Mouse (Mus musculus) right cerebral cortex, adult 18-20 months (tissue): ENCODE measurements at regions not wholly inside any gene's neighbourhood (a gene's known extent, or its start where the extent isn't known, plus 50 kb on each side); places are given as distances from the start of the nearest gene placed in this dataset.

Experiments
- DNase-seq: peaks from one replicate; pipeline ENCODE4 v3.0.0; 2022; ENCODE audit warnings: mixed read lengths

DNA sequence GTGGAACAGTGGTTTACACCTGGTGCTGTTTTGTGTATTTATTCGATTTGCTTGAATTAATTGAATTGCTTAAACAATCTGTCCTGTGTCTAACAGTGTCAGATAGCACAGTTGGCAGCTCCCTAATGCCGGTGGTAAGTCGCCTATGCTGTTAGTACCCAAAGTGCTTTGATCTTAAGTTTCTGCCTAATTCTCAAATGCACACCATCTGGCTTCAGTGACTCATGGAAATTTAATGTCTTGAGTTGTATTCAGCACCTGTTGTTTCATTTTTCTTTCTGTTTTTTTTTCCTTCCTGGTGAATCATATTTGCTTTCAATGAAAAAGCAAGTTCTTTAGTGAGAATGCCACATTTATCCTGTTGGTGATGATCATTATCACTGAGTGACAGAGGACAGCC, 201.7 kb upstream of the Nrip1 start:
- peak; percentile 14 for DNase-seq

DNA sequence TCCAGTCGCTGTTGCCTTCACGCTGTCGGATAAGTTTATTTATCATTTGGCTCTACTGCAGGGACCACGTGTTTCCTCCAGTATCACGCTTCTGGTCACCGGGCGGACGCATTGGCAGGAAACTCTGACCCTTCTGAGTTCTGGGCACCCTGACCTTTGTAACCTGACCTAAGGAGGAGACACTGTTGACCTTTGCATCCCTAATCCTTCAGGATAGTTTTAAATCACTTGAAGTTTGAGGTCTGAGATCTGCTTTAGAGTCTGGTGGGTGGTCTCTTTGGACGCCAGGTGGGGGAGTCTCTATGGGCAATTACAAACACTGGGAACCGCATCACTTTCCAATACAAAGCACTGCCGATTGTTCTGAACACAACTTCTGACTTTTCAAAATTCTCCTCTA, 192.6 kb upstream of the Nrip1 start:
- DNase-seq = no peak

DNA sequence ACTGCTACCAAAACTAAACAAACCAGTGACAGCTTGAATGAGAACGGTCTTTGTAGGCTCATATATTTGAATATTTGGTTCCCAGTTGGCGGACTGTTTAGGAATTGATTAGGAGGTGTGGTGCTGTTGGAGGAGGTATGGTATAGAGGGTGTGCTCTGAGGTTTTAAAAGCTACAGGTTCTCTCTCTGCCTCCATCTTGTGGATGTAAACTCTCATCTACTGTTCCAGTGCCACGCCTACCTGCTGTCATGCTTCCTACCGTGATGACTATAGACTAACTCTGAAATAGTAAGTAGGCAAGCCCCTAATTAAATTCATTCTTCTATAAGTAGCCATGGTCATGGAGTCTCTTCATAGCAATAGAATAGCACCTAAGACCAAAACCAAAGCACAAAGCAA, 181.2 kb upstream of the Nrip1 start:
- no peak for DNase-seq

DNA sequence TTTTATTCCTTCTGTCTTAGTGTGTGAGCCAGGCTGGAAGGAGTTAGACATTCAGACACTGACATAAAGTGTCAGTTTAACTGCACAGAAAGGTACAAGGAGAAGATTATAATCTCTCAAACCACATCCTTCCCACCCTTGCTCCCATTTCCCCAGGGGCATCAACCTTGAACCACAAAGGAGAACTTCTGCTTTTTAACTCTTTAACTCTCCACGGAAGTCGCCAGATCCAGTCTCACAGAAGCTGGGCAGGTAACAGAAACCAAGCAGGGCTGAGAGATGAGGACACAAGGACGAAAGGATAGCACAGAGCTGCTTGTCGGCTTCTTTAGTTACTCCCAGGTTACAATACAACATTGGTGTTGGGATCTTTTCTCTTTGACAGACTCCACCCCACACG, 176.0 kb upstream of the Nrip1 start:
- DNase-seq = no peak

DNA sequence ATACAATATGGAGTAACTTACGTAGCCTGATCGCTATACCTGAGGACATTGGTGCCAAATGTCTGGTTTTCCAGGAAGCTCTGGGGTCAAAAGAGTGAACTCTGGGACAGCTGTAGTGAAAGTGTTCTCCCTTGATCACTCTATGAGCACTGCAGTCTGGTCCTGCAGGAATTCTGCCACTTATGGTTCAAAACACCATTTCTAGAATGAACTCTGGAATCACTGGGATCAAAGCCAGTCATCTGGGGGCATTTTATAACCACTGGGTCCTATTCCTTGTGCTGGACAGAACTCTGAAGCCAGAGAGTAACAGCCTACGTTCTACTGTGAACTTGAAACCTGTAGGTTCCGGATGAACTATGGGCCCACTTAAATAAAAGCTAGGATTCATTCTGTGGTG, 173.5 kb upstream of the Nrip1 start:
- no peak for DNase-seq

DNA sequence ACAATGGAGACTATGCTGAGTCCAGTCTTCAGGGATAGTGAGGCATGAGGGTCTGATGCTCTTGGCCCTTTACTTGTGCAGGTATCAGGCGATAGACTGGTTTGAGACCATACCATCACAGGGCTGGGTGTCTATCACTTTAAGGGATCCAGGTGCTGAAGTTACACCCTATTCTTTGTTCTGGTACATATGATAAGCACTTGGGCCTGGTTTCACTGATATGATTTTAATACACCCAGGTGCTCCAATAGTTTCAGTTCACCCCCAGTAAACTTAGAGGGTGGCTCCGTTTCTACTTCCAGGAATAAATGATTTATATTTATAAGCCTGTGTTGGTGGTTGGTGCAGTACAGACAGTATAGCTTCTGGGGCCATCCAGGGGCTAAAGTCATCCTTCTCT, 173.0 kb upstream of the Nrip1 start:
- DNase-seq = no peak

DNA sequence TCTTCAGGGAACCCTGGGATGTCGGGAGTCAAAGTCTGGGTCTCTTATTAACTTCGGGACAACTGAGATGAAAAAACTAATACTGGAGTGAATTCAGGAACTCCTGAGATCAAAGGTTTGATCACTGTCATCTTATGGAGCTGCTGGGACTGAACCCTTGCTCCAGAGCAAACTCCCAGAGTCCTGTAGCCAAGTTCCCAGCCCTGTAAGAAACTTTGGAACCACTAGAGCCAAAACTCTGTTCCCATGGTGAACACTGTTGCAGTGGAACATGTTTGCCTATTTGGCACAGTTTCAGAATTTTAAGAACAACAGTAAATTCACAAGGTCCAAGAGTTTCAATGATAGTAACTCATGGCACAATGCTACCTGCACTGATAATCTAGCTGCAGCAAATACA, 172.3 kb upstream of the Nrip1 start:
- DNase-seq = no peak

DNA sequence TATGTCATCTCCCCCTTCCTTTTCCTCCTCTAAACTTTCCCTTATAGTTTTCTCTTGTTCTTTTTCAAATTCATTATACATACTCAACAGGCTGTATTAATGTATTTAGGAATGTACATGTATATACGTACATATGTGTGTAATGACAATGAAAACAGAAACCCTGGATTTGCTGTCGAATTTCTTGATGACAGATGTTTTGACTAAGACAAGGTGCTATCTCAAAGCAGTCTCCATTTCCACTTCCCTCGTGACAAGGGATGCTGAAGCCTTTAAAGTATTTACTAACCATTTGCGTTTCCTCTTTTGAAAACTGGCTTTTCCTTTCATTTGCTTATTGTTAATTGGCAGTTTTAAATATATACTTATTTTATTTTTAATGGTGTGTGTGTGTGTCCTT, 171.3 kb upstream of the Nrip1 start:
- no peak for DNase-seq

DNA sequence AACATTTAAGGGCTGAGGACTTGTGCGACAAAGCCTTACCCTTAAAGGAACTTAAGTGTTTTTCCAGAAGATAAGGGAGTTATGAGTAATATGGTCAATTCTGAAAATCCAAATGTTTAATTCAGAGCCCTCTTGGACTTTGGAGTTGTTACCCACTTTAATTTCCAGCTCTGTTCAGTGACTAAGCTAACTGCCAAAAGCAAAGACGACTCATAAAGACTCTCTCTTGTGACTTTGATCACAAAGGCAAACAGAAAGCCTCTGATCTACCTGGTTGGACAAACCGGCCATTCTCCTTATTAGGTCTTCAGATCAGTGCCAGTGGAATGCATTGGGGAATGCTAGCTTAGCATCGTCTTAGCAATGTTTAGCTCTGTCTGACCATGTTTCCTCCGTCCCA, 167.3 kb upstream of the Nrip1 start:
- no peak for DNase-seq

DNA sequence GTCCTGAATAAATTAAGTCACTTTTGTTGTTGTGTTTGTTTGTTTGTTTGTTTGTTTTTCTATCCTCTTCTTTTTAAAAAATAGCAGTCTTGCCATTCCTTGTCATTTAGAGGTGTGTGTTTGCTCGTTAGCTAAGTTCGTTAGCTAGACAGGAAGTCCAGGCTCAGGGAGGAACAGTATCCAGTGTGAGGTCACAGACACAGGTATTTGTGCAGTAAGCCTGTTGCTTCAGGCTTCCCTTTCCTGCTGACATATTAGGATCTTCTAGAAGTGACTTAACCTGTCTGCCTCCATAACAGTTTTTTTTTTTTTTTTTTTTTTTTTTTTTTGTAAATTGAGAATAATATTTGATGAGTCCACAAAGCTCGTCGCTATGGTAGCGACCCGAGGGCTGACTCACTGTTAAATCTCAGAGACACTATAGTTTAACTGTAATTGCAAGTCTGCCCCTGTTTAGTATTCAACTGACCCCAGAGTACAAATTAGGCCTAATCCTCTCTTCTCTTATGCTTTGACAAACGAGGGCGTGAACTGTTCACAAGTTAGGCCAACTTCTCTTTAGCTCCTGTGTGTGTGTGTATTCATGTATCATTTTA, 166.8 kb upstream of the Nrip1 start:
- DNase-seq = no peak

DNA sequence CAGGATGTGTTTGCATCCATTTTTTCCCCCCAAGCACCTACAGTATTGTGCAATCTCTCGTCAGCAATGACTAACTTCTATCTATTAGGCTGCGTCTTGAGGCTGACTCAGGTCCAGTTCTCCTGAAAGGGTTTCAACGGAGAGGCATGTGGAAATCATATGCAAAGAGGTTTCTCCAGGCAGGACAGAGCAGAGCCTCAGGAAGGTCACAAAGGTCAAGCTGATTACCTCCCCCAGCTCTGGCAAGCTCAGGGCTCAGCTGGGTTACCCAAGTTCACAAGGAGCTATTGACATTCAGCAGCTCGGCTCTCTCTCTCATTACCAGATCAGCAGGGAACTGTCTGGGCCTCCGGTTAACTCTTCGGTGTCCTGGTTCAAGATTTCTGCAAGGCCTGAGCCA, 166.0 kb upstream of the Nrip1 start:
- peak; percentile 1 for DNase-seq

DNA sequence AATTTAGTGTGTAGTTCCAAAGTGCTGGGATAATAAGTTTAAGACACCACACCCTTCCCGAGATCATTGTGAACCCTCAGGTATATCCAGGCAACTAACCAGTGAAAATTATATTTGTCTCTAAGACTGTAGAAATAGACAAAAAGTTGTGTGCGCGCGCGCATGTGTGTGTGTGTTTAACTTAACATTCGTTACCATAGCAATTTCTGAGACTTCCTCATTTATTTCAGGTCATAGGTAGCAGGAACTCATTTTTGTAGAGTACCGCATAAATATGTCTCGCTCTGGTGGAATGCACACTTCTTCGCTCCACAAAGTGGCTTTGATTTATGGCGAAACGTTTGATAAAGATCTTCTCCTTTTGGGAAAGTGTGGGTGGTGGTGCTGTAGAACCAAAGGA, 164.2 kb upstream of the Nrip1 start:
- no peak for DNase-seq

DNA sequence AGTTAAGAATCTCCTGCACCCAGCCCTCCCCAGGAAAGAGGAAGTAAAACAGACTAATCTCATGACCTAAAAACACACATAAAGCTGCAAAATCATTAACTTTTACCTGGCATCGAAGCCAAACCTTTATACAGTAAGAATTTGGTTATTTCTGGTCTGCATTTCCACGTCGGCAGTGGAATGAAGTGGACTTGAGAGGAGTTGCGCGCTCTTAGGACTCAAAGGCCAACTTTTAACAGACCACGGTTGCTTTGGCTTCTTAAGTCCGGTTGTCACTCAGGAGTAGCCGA, 159.2 kb upstream of the Nrip1 start:
- DNase-seq = no peak

DNA sequence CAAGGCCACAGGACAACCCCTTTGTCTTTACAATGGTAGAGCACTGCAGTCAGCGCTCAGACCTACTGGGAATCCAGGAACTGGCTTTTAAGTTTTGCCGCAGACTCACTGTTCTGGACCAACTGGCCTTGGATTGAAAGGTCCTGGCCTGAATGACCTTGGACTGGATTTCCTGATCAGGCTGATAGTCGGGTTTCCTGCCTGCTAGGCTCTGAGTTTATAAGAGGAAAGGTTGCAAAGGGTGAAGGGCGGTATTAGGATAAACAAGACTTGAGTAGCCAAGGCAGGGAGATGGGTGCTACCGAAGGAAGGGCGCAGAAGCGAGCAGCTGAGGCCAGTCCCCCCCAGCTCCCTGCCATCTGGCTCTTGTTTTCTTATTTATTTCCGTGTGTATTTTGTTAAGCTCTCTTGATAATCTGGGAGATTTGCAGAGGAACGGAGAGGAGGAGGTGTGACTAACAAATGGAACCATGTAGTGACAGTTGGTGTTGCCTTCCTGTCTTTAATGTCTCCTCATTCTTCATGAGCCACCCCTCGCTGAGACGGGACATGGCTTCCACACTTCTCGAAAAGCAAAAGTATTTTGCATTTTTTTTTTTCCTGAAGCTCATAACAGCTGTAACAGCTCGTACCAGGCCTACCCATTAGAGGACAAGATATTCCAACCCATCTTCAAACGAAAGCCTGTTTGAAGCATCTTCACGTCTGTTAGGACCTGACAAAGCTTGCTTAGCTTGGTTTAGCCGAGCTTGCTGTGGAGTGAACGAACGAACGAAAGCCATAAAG, 158.7 kb upstream of the Nrip1 start:
- no peak for DNase-seq

DNA sequence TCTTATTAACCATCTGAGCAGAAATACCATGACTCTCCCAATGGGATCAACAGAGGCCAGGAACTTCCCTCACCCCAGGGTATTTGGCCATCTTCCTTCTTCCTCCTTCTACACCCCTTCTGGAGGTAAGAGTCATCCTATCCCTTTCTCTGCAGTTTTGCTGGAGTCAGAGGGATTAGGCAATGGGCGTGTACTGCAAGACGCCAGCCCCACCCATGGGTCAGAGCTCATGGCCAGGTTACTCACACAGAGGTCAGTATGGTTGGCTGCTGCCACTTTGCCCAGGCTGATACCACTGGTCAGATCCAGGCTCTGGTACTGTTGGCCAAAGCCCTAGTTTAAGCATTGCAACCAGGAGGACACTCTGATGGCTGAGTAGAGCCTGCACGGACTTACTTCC, 157.3 kb upstream of the Nrip1 start:
- DNase-seq = no peak

DNA sequence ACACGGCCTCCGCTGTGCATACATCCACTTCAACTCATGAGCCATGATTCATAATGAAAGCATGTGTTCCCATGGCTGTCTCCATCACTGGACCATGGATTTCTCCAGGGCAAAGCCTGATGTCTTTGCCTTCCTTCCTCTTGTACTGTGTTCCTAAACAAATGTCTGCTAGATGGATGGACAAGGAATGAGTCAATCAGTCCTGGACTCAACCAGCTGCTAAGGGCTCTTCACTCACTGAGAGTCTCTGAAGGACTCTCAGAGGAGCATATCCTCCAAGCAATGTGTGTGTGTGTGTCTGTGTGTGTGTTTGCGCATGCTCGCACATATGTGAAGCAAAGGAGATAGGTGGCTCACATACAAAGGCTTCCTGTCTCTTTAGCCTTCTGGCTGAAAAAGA, 156.0 kb upstream of the Nrip1 start:
- no peak for DNase-seq

DNA sequence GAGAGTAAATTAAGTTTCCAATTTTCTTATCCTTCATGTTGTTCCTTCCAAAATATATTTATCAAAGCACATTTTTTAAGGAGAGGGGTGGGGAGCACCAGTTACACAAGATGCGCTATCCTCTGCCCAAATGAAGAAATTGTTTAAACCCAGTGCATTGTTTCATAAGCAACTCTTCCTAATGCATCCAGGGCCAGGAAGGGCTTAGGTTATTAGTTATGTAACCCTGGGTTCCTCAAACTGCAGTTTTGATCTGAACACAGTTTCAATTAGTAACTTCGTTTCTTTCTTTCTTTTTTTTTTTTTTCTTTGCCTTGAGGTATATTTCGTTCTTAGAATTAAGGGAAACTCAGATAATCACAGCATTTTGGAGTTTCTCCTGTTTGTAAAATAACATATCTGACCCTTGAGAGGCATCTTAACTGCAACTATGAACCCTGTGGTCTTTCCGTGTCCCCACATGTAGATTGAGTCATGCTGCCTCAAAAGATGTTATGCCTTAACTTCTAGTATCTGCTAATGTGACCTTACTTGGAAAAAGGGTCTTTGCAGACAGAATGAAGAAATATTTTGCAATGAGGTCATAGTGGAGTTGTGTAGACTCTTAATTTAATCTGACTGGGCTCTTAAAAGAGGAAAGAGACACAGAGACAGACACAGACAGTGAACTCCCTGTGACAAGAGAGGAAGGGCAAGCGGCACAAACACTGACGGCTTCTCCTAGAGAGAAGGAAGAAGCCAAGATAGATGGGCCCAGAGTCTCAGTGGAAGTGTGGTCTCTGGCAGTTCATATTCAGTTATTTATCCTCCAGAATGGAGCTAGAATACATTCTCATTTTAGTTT, 153.7 kb upstream of the Nrip1 start:
- DNase-seq = no peak

DNA sequence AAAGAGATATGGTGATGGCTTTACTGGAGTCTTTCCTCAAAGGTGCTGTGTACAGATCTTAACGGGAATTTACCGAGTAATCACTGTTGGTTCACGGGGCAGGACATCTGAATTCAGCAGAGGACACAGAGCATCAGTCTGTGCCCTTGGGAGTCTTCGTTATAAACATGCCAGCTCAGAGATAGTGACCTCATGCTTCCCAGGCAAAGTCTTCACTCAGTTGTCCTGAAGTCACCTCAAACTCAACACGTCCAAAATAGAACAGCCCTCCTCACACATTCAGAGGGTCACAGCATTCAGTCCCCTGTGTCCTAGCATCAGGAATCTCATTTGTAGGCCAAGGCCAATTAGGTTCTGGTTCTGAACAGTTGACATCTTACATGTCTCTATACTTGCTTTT, 151.9 kb upstream of the Nrip1 start:
- DNase-seq = no peak

DNA sequence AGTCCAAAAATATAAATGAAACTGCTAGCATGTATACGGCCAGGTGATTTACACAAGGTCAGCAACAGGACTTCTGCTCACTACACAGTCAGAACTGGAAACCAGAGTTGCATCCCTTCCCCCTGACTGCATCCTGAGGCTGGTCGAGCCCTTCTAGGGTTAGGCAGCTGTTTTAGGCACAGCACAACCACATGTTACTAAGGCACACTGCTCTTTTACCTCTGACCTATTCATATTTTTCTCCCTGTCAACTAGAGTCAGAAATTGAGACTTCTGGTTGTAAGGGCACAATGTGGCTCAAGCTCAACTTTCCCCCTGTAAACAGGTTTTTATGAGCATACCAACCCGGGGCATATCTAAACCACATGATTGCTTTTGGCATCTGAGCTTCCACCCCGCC, 151.3 kb upstream of the Nrip1 start:
- DNase-seq = no peak

DNA sequence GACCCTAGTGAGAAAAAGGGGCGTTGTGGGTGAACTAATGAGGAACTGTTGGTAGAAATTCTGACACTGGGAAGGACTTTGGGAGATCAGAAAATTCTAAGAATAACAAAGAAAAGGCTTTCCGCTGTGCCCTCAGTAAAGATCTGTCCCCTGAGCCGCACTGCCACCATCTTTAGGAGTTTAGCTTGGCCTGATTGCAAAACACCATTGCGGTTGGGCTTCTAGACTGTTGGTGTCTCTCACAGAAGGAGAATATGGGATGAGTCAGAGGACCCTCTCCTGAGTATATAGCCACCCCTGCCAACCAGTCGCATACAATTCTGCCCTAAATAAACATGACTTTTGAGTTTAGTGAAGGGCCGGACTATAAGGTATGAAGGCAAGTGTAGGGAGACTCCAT, 147.5 kb upstream of the Nrip1 start:
- no peak for DNase-seq

DNA sequence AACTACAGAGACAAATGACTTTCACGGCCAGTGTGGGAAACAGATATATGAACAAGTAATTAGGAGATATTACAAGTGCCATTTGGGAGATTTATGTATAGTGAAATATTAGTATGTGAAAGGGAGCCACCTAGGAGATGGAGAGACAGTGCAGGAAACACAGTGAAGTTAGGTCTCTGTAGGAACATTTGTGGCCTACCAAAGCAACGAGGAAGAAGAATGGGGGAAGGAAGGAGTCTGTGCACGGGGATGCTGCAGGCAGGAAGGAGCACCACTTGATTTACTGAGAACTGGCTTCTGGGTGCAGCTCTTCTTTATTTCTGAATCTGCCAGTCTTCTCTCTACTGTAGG, 147.0 kb upstream of the Nrip1 start:
- DNase-seq = no peak

DNA sequence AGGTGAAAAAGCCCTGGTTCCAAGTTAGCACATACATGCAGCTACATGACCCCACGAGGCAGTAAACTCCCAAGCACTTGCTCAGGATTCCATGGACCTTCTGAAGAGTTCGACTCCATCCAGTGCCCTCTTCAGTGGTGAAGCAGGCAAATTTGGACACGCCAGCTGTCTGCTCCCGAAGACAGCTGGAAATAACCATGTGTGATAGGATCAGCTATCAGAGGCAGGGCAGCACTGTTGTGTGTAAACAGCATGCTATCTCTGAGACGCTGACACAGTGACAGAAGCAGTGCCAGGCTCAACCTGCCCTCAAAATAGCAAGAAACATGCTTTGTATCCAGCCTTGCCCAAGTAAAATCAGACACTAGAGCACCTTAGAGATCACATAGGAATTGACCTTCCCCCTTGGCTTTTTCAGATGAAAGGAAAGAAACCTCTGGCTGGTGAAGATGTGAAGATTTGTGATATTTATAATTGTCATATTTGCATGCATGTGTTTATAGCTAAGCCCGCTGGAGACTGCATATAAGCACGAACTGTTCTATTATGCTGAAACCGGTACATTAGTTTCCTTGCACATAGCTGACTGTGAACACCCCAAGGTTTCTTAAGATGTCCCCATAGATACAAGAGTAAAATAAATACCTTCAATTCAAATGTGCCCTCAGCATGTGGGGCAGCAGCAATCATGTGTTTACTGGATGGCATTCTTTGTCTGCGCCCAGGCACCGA, 146.4 kb upstream of the Nrip1 start:
- no peak for DNase-seq

DNA sequence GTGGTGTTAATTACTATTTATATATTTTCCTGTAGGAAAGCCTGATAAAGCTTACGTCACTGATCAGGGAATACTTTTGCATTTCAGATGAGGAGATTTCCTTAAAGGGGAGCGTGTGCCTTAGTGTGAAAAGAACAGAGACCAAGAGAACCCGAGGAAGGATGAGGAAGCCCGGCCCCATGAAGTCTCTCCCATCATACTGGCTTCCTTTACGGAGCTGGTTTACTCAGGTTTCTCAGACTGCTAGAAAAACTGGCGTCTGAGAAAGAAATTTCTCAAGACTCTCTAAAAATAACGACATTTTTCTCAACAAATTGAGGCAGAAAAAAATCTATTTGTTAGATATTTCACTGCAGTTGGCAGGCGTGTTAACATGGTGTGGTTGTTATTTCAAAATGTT, 137.2 kb upstream of the Nrip1 start:
- no peak for DNase-seq

DNA sequence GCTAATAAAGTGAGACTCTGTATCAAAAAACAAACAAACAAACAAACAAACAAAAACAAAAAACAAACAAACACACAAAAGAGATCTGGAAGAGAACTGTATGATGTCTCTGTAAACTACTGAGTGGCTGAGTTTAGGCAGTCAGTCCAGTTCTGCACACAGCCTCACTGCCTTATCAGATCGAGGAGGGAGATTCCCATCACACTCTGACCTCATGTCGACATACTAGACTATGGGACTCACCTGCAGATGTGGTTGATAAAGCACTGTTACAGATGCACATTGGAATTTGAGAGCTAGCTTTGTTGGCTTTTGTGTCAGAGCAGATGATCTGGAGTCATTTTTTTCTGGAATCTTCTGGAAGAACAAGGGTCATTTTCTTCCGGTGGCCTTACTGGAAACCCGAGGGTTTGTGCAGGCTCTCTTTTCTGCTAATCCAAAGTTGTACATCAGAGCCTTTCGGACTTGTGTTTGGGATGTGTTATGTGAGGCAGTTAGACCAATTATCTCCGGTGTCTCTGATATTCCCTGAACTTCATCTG, 135.6 kb upstream of the Nrip1 start:
- no peak for DNase-seq
